11 mouse cellular contexts compared by ENCODE assay signal in the genomic region with DNA sequence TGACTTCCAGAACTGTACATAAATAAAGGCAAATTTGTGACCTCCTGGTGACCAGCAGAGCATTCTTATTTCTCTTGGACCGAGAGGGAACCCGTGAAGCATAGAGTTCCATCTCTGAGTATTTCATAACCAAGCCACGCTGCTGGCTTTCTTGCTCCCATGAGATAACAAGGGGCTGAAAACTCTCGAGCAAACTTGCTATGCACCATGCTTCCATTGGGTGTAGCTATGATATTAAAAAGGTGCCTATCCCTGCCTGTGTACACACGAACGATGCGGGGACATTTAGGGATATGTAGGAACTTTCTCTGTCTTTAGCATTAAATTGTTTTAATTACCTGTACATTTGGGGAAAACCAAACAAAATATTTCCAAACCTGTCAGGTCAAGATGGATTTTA.
DNase-seq lines count a peak whose midpoint lies in the region; ATAC-seq and TF ChIP-seq lines count a peak whose summit lies in the region.
"Had no signal": no experiment of that assay in that cellular context is flagged by ENCODE, and none has a peak within 500 bp of the region (broad histone marks: within the 10 kb centered on the region; RNA-seq: fewer than 3 reads in every experiment).

No protein-coding gene starts in this region.

- DNase-seq in gastrocnemius, adult 2 months: no peak
- DNase-seq in gastrocnemius, postnatal 36 days: no peak
- DNase-seq in left cerebral cortex, adult 2 months (ENCODE audit: extremely low spot score in 1 of 2, low spot score in 2 of 2): no peak
- no peak for DNase-seq in left cerebral cortex, adult 9 months (ENCODE audit: low spot score in 2 of 2)
- DNase-seq in adipocyte (ENCODE audit: low spot score): peak; percentile 21
- DNase-seq in heart, adult 8-10 months (ENCODE audit: low spot score): peak; percentile 50
- no peak for DNase-seq in spleen, postnatal 14 days (ENCODE audit: low spot score in 2 of 2)
- DNase-seq: gastrocnemius, postnatal 10 days had no signal

- H3K27ac ChIP-seq in gastrocnemius, adult 2 months: no peak overlapping the region
- no peak overlapping the region for H3K27ac ChIP-seq in left cerebral cortex, adult 2 months
- H3K27ac ChIP-seq: limb, embryonic 12.5 days had no signal

- TF ChIP-seq CTCF in gastrocnemius, adult 2 months (IDR thresholded peaks at IDR 0.05): peak; percentile 40
- TF ChIP-seq CTCF in left cerebral cortex, adult 2 months (IDR thresholded peaks at IDR 0.05): peak; percentile 33

- H3K4me3 ChIP-seq in gastrocnemius, adult 2 months: no peak overlapping the region
- no peak overlapping the region for H3K4me3 ChIP-seq in left cerebral cortex, adult 2 months
- H3K4me3 ChIP-seq: hindbrain, embryonic 15.5 days; limb, embryonic 12.5 days had no signal

- ATAC-seq in megakaryocyte progenitor cell, adult 5-6 weeks (replicated peaks; ENCODE audit: poor library complexity): no peak

- intact Hi-C loops in gastrocnemius, adult 2 months (cut with DNase I): no loop called here
- intact Hi-C loops in gastrocnemius, postnatal 36 days (cut with DNase I): no loop called here
- intact Hi-C loops in left cerebral cortex, adult 2 months (cut with DNase I): loop anchor here (10.0 kb wide), 1 partner anchor 452 kb away; no protein-coding TSS in a partner anchor

Comparison
In these comparisons a context has a peak if more than half of its experiments do, and no peak if none do; other contexts are left out.
1. DNase-seq: peak in adipocyte (single experiment) and heart, adult 8-10 months (single experiment); none in gastrocnemius, adult 2 months (single experiment), gastrocnemius, postnatal 36 days (0 of 2), left cerebral cortex, adult 2 months (0 of 2), left cerebral cortex, adult 9 months (0 of 2) and spleen, postnatal 14 days (0 of 2).